Mouse (Mus musculus) midbrain, embryonic 12.5 days (tissue): ENCODE measurements around the gene Cdh23. TPM values are rescaled to one million over a fixed set of nuclear protein-coding genes. Genes with fewer than 3 reads are reported as not detected.
"Not testable (repeated sequence)": the region's sequence is repeated elsewhere in the genome, so short reads cannot be mapped to it uniquely, and the experiment has no call there.

Experiments used
- ATAC-seq: fragments of 200-750 bp; cut with Nextera tagmentation; 2 replicates; pipeline ENCODE4 v1.8.0; 2017; ENCODE audit warnings: low read depth, moderate TSS enrichment, moderate library complexity; ENCODE audit not compliant: low FRiP score
- H3K27ac ChIP-seq: fragments of 300-500 bp; sonication (generic); replicated peaks from 2 replicates; pipeline ENCODE4 v1.5.1; 2016; ENCODE audit warnings: mild to moderate bottlenecking
- H3K27me3 ChIP-seq: fragments of 300-500 bp; sonication (generic); 2 replicates; pipeline ENCODE4 v1.6.1; 2016; ENCODE audit warnings: mild to moderate bottlenecking
- H3K36me3 ChIP-seq: fragments of 300-500 bp; sonication (generic); 2 replicates; pipeline ENCODE4 v1.6.1; 2016
- H3K4me1 ChIP-seq: fragments of 300-500 bp; sonication (generic); 2 replicates; pipeline ENCODE4 v1.6.1; 2016
- H3K4me2 ChIP-seq: fragments of 300-500 bp; sonication (generic); replicated peaks from 2 replicates; pipeline ENCODE4 v1.6.1; 2016; ENCODE audit warnings: mild to moderate bottlenecking, moderate library complexity
- H3K4me3 ChIP-seq: fragments of 300-500 bp; sonication (generic); 2 replicates; pipeline ENCODE4 v1.5.1; 2016; ENCODE audit warnings: mild to moderate bottlenecking
- H3K9ac ChIP-seq: fragments of 300-500 bp; sonication (generic); replicated peaks from 2 replicates; pipeline ENCODE4 v1.6.1; 2016; ENCODE audit warnings: mild to moderate bottlenecking, moderate library complexity
- H3K9me3 ChIP-seq: fragments of 300-500 bp; sonication (generic); 2 replicates; pipeline ENCODE4 v1.6.1; 2016; ENCODE audit warnings: mild to moderate bottlenecking
- WGBS: fragments of 180-500 bp; shearing (Covaris S2); methylation state at CpG from one replicate; pipeline ENCODE4 v1.1.7; 2016; 5-methylcytosine and 5-hydroxymethylcytosine counted together
- polyA plus RNA-seq: library from polyadenylated mRNA; unstranded; fragments of >200 nt; fragmentation: Nextera tagmentation; extraction: Ambion mirVana; gene quantifications from 2 replicates; pipeline ENCODE4 v1.2.1, GENCODE M21; 2016

Cdh23 gene
- polyA plus RNA-seq, 1 experiment from 2014 or later = 1.2 TPM

DNA sequence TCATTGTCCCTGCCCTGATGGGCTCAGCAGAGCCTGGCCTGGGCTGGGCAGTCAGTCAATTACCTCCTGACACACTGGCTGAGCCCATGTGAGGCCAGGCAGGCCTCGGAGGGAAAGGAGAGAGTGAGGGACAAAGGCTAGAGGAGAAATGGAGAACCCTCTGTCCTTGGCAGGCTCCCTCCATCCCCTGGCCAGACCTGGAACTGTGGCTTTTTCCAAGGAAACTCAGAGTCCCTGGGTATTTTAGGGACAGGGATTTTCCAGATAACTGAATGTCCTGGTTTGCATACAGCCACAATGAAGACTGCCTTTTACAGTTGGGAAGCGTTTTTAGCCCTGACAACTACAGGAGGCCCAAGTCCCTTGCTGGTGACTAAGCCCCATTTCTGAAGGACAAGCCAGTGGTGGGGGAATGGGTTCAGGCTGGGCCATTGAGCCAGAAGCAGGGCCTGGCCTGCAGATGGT is 36.1 kb upstream of the Cdh23 start:
- no peaks in the 10 kb centered on the region; the same call in 1 of the 2 replicates for H3K36me3 ChIP-seq
- H3K9ac ChIP-seq = 0 out of 2 replicates have a peak overlapping the region, but pooled peaks have one; percentile 12
- H3K4me3 ChIP-seq = no peak overlapping the region
- no peak overlapping the region for H3K4me2 ChIP-seq
- H3K4me1 ChIP-seq = peaks cover 25% of the 10 kb centered on the region
- peak overlapping the region; percentile 69 for H3K27ac ChIP-seq
- H3K27me3 ChIP-seq = peaks cover 68% of the 10 kb centered on the region
- no peaks in the 10 kb centered on the region for H3K9me3 ChIP-seq
- no peak for ATAC-seq
- 41% methylated on average over 2 of the region's 2 CpGs for WGBS

DNA sequence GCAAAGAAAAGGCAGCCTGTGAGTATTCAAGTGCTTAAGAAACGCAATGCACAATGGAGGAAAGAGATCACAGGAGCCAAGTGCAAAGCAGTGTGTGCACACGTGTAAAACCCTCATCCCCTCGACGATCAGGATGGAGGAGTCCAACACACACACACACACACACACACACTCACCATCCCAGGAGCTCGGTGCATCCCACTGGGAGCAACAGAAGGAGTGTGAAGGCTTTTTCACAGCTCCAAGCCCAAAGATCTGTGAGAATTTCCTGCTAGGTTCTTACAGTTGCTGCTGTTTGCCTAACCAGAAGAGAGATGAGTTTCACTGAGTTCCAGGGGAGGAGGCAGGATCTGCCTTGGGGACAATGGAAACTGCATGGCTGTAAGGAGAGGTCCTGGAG is 35.5 kb upstream of the Cdh23 start:
- 0 out of 2 replicates have a peak, but pooled peaks have one; percentile 52 for ATAC-seq
- Histone ChIP-seq H3K27ac (peak overlapping the region; percentile 69), H3K27me3 (peaks cover 68% of the 10 kb centered on the region), H3K9ac (no peak overlapping the region), H3K4me1 (peaks cover 29% of the 10 kb centered on the region), H3K4me3 (no peak overlapping the region), H3K9me3 (no peaks in the 10 kb centered on the region), H3K36me3 (no peaks in the 10 kb centered on the region; the same call in 1 of the 2 replicates), H3K4me2 (no peak overlapping the region)
- WGBS = 8% methylated on average over 5 of the region's 5 CpGs

DNA sequence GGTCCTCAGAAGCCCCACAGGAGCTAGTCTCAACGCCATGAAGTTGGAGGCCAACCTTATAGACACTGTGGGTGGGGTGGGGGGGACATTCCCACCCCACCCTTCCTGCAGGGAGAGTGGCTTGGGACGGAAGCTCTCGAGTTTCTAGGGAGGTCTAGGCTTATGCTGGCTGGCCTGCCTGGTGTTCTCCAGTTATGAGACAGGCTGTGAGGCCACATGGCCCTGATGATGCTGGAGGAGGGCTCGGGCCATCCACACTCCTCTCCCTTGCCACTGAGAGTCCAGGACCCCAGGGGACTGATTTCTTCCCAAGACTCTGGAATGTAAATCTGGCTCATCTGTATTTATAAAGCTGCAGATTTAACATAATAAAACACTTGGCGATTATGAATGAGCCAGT is 31.0 kb upstream of the Cdh23 start:
- Histone ChIP-seq H3K9ac (no peak overlapping the region), H3K36me3 (no peaks in the 10 kb centered on the region), H3K4me1 (peaks cover 24% of the 10 kb centered on the region), H3K27ac (no peak overlapping the region), H3K4me2 (no peak overlapping the region), H3K27me3 (peaks cover 44% of the 10 kb centered on the region), H3K4me3 (no peak overlapping the region), H3K9me3 (no peaks in the 10 kb centered on the region)
- ATAC-seq = no peak
- 28% methylated on average over 5 of the region's 5 CpGs for WGBS

DNA sequence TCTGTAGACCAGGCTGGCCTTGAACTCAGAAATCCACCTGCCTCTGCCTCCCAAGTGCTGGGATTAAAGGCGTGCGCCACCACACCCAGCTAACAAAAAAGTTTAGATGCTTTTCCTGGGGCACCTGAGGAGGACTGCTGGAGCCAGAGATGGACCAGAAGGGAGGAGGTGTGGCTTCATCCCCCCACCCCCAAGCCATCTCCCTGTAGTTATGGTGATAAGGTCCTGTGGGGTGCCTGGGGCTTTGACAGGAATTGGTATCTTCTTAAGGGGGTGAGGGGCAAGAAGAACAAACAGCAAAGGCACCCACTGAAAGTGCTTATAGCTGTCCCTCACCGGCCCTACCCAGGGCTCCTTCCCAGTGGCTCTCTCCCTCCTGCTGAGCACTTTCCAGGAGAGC is 30.6 kb upstream of the Cdh23 start:
- no peaks in the 10 kb centered on the region for H3K9me3 ChIP-seq
- H3K4me1 ChIP-seq = peaks cover 20% of the 10 kb centered on the region
- WGBS = 66% methylated on average over 3 of the region's 3 CpGs
- no peak overlapping the region for H3K9ac ChIP-seq
- no peak overlapping the region for H3K4me2 ChIP-seq
- H3K27ac ChIP-seq = no peak overlapping the region
- ATAC-seq = no peak
- no peak overlapping the region for H3K4me3 ChIP-seq
- H3K36me3 ChIP-seq = no peaks in the 10 kb centered on the region
- H3K27me3 ChIP-seq = peaks cover 44% of the 10 kb centered on the region

DNA sequence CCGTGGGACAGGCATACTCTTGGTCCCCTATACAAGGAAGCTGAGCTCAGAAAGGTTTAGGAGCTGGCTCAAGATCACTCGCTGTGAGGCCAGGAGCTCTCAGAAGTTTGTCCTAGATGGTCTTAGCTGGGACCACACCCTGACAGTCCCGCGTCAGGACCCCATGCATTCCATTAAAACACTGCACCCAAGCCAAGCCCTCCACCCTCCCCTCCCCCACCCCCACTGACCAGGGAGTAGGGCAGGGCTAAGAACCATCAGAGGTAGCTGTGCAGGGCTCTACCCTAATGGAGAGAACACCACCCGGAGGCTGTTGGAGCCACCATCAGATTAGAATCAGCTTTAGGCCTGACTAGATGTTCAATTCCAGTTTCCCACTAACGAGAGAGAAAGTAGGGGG is 28.2 kb upstream of the Cdh23 start:
- peaks cover 17% of the 10 kb centered on the region for H3K4me1 ChIP-seq
- ATAC-seq = no peak
- no peak overlapping the region for H3K27ac ChIP-seq
- H3K9ac ChIP-seq = no peak overlapping the region
- no peak overlapping the region for H3K4me2 ChIP-seq
- H3K27me3 ChIP-seq = peaks cover 22% of the 10 kb centered on the region
- 78% methylated on average over 6 of the region's 6 CpGs for WGBS
- no peaks in the 10 kb centered on the region for H3K9me3 ChIP-seq
- H3K36me3 ChIP-seq = no peaks in the 10 kb centered on the region
- no peak overlapping the region for H3K4me3 ChIP-seq

DNA sequence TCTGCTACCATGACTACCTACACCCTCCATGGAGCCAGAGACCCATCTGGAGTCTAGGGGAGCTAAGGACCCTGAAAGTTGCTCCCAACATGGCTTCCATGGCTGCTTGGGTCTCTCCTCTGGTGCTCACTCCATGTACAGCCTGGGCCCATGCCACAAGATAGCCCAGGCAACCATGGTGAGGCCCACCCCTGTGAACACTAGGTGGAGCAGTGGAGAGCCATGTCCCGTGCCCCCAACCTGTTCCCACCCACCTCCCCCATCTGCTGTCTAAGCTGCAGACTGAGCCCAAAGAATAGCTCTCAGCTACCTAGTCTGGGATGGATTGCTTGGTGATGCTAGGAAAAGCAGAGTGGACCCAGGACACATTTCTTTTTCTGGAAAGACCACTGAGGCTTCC is 27.1 kb upstream of the Cdh23 start:
- Histone ChIP-seq H3K4me3 (no peak overlapping the region), H3K4me2 (no peak overlapping the region), H3K9me3 (no peaks in the 10 kb centered on the region), H3K4me1 (peaks cover 17% of the 10 kb centered on the region), H3K36me3 (0 out of 2 replicates have a peak, but pooled peaks cover 4% of the 10 kb centered on the region), H3K27me3 (peaks cover 11% of the 10 kb centered on the region), H3K27ac (no peak overlapping the region), H3K9ac (no peak overlapping the region)
- 65% methylated on average over 1 of the region's 1 CpGs for WGBS
- no peak for ATAC-seq

DNA sequence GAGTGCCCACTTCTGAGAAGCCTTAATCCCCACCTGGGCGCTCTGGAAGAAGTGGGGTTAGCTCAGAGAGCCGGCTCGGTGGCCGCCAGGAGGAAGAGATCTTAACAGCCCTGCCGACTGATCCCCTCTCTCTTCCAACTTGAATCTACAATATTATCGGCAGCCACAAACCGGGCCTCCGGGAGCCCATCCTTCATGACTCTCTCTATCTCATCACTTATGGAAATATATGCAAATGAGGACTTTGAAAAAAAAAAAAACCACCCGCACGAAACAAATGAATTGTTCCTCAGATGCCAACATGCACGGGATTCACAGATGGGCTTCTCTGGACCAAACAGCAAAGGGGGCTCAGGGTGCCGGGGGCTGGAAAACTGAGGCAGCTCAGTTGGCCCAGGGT is 25.4 kb upstream of the Cdh23 start:
- no peak overlapping the region for H3K4me2 ChIP-seq
- 36% methylated on average over 12 of the region's 12 CpGs for WGBS

DNA sequence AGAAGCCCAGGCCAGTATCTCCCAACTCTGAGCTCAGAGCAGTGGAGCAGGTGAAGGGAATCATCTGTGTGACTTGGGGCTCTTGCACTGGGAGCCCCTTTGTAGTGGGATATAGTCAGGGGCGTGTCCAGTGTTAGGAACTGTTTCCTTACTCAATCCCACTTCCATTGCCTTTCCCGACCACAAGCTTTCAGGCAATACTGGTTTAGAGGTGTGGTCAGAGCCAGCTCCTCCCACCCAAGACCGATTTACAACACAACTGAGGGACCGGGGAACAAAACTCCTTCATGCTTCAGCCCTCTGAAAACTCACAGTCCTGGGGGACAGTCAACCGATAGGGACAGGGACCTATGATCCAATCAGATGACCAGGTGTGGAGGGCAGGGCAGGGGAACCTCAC is 24.2 kb upstream of the Cdh23 start:
- H3K27me3 ChIP-seq = peaks cover 5% of the 10 kb centered on the region
- H3K4me2 ChIP-seq = no peak overlapping the region
- H3K9ac ChIP-seq = no peak overlapping the region
- H3K27ac ChIP-seq = no peak overlapping the region
- H3K4me3 ChIP-seq = no peak overlapping the region
- peaks cover 15% of the 10 kb centered on the region for H3K36me3 ChIP-seq
- peaks cover 6% of the 10 kb centered on the region for H3K4me1 ChIP-seq
- 84% methylated on average over 5 of the region's 5 CpGs for WGBS
- ATAC-seq = no peak
- H3K9me3 ChIP-seq = no peaks in the 10 kb centered on the region

More for the DNA sequence above, 25.4 kb upstream of the Cdh23 start:
- H3K4me1 ChIP-seq = peaks cover 6% of the 10 kb centered on the region
- no peak overlapping the region for H3K9ac ChIP-seq
- H3K36me3 ChIP-seq = 0 out of 2 replicates have a peak, but pooled peaks cover 4% of the 10 kb centered on the region
- H3K27me3 ChIP-seq = peaks cover 9% of the 10 kb centered on the region
- no peaks in the 10 kb centered on the region for H3K9me3 ChIP-seq
- H3K4me3 ChIP-seq = no peak overlapping the region
- no peak overlapping the region for H3K27ac ChIP-seq
- no peak for ATAC-seq

DNA sequence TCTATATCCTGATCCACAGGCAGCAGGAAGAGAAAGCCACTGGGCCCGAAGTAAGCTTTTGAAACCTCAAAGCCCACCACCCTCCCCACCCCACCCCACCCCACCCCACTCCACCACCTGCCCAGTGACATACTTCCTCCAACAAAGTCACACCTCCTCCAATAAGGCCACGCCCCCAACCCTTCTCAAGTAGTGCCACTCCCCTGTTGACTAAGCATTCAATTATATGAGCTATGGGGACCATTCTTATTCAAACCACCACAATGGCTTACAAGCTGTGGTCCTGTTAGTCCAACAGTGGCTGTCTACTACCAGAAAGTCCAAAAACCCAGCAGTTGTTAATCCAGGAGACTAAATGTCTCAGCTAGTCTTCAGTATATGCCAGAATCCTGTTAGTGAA is 22.2 kb upstream of the Cdh23 start:
- Histone ChIP-seq H3K9me3 (peaks cover 7% of the 10 kb centered on the region; the same call in 1 of the 2 replicates), H3K27me3 (no peaks in the 10 kb centered on the region), H3K4me2 (no peak overlapping the region), H3K27ac (no peak overlapping the region), H3K4me1 (peaks cover 6% of the 10 kb centered on the region), H3K36me3 (peaks cover 31% of the 10 kb centered on the region), H3K9ac (no peak overlapping the region), H3K4me3 (no peak overlapping the region)
- 100% methylated on average over 2 of the region's 2 CpGs for WGBS
- ATAC-seq = no peak

DNA sequence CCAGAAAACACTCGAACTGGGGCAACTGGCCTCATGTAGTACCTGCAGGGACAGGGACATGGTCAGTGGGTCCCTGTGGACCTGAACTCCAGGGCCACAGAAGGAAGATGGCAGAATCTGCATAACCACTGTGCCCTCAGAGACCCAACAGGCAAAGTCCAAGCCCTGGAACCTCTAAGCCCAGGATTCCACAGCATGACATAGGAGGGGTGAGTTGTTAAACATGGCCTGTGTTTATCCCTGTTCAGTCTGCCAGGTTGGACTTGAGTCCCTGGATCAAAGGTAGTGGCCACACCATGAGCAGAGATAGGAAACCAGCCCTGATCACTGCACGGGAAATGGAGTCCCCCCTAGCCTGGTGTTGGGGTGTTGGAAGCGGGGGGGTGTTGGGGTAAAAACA is 20.2 kb upstream of the Cdh23 start:
- H3K4me2 ChIP-seq = no peak overlapping the region
- H3K27ac ChIP-seq = no peak overlapping the region
- H3K27me3 ChIP-seq = no peaks in the 10 kb centered on the region; the same call in 1 of the 2 replicates
- peaks cover 7% of the 10 kb centered on the region; the same call in 1 of the 2 replicates for H3K9me3 ChIP-seq
- H3K9ac ChIP-seq = no peak overlapping the region
- no peak for ATAC-seq
- WGBS = 86% methylated on average over 3 of the region's 3 CpGs
- no peak overlapping the region for H3K4me3 ChIP-seq
- H3K36me3 ChIP-seq = peaks cover 31% of the 10 kb centered on the region
- 0 out of 2 replicates have a peak, but pooled peaks cover 5% of the 10 kb centered on the region for H3K4me1 ChIP-seq

DNA sequence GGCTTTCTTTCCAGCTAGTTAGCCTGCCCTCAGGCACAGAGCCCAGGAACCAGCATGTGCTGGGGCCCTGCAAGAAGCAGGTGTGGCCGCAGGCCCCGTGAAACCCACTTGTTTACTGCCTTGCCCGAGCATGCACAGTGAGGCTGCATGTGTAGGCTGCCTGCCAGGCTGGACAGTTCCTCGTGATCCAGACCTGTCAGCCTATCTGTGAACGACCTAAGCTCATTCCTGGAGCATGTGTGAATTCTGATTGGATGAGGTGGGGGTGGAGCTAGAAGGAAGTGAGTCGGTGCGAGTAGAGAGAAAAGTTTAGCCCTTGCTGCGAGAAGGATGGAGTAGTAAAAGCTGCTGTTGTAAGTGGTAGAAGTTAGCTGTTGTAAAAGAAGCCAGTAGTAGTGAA is 16.0 kb upstream of the Cdh23 start:
- not testable (repeated sequence) for H3K4me1 ChIP-seq, H3K4me3 ChIP-seq, H3K9ac ChIP-seq, H3K27ac ChIP-seq, ATAC-seq, H3K4me2 ChIP-seq, H3K27me3 ChIP-seq, H3K9me3 ChIP-seq
- WGBS = 72% methylated on average over 8 of the region's 8 CpGs
- H3K36me3 ChIP-seq = peaks cover 27% of the 10 kb centered on the region

DNA sequence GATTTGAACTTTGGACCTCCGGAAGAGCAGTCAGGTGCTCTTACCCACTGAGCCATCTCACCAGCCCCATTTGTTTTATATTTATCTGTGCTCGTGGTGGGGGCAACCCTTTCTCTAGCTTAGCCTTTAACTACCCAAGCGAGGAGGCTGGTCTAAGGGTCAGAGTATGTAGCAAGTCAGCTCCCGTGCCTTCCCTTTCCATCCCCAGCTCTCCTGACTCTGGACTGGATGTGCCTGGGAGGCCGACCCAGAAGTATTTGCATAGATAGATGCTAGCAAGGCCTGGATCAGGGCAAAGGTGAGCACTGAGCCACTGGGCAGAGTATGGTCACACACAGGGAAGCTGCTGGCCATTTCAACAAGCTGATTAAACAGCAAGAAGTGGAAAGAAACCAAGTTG is 12.5 kb upstream of the Cdh23 start:
- Histone ChIP-seq H3K4me1 (no peaks in the 10 kb centered on the region), H3K27ac (no peak overlapping the region), H3K36me3 (peaks cover 2% of the 10 kb centered on the region), H3K4me2 (no peak overlapping the region), H3K9me3 (0 out of 2 replicates have a peak, but pooled peaks cover 2% of the 10 kb centered on the region), H3K27me3 (no peaks in the 10 kb centered on the region; the same call in 1 of the 2 replicates), H3K9ac (no peak overlapping the region), H3K4me3 (no peak overlapping the region)
- 80% methylated on average over 5 of the region's 5 CpGs for WGBS
- no peak for ATAC-seq

DNA sequence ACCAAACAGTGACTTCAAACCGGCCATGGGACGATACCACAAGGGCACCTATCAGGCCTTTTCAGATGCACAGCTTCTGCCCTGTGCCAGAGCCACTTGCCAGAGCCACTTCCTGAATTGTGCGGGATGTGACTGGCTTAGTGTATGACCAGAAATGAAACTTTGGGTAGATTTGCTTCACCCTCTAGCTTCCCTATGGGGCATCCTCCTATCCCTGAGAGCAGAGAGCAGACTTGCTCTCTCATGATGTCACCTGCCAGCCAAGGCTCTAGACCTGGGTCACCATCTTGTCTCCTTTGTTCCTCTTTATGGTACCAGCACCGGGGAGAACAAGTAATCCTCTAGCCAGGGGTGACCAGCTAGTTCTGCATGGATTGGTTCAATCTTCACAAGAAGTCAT is 10.0 kb upstream of the Cdh23 start:
- Histone ChIP-seq H3K9ac (no peak overlapping the region), H3K36me3 (no peaks in the 10 kb centered on the region), H3K4me1 (no peaks in the 10 kb centered on the region), H3K4me2 (no peak overlapping the region), H3K27me3 (peaks cover 1% of the 10 kb centered on the region; the same call in 1 of the 2 replicates), H3K27ac (no peak overlapping the region), H3K4me3 (no peak overlapping the region), H3K9me3 (no peaks in the 10 kb centered on the region)
- 90% methylated on average over 4 of the region's 4 CpGs for WGBS
- ATAC-seq = no peak
